Mouse (Mus musculus): ENCODE measurements around the gene 4931428F04Rik.
"Not testable (repeated sequence)": the region's sequence is repeated elsewhere in the genome, so short reads cannot be mapped to it uniquely, and the experiment has no call there.

4931428F04Rik gene

GRCm38 (mm10) chr8:105307670-105308069, 18.0 kb upstream of the 4931428F04Rik start:
- no peak for DNase-seq (ENCODE audit: low read depth, low spot score)

- DNase-seq (ENCODE audit: low read depth, low spot score), result peak; percentile 36
These were observed 16.6 kb upstream of the 4931428F04Rik start for GRCm38 (mm10) chr8:105306146-105306691.

GRCm38 (mm10) chr8:105305211-105306145, 15.8 kb upstream of the 4931428F04Rik start, which contains the start of gene Elmo3:
TSS of gene Elmo3 (plus strand) at chr8:105305601.
- DNase-seq (ENCODE audit: low read depth, low spot score), result peak; percentile 81

- DNase-seq (ENCODE audit: low read depth, low spot score), result no peak
These were observed 14.9 kb upstream of the 4931428F04Rik start for GRCm38 (mm10) chr8:105304325-105305210.

- no peak for DNase-seq (ENCODE audit: low read depth, low spot score)
These were observed 14.2 kb upstream of the 4931428F04Rik start for GRCm38 (mm10) chr8:105303874-105304273.

GRCm38 (mm10) chr8:105303396-105303795, 13.7 kb upstream of the 4931428F04Rik start:
- no peak for DNase-seq (ENCODE audit: low read depth, low spot score)

- DNase-seq (ENCODE audit: low read depth, low spot score), result no peak
These were observed 10.3 kb upstream of the 4931428F04Rik start for GRCm38 (mm10) chr8:105299962-105300361.

- DNase-seq (ENCODE audit: low read depth, low spot score), result no peak
These were observed 8.9 kb upstream of the 4931428F04Rik start for GRCm38 (mm10) chr8:105298351-105299252.

- peak; percentile 94 for DNase-seq (ENCODE audit: low read depth, low spot score)
These were observed 8.0 kb upstream of the 4931428F04Rik start, which contains the start of gene E2f4 for GRCm38 (mm10) chr8:105297511-105298192. TSS of gene E2f4 (plus strand) at chr8:105297663.

- DNase-seq (ENCODE audit: low read depth, low spot score), result no peak
These were observed 6.4 kb upstream of the 4931428F04Rik start, which contains the start of gene Exoc3l for GRCm38 (mm10) chr8:105295895-105296573. TSS of gene Exoc3l (minus strand) at chr8:105296101.

GRCm38 (mm10) chr8:105295256-105295655, 5.6 kb upstream of the 4931428F04Rik start:
- no peak for DNase-seq (ENCODE audit: low read depth, low spot score)

- DNase-seq (ENCODE audit: low read depth, low spot score), result no peak
These were observed 5.1 kb upstream of the 4931428F04Rik start for GRCm38 (mm10) chr8:105294776-105295175.

GRCm38 (mm10) chr8:105293405-105293804, 3.7 kb upstream of the 4931428F04Rik start:
- peak; percentile 46 for DNase-seq (ENCODE audit: low read depth, low spot score)

GRCm38 (mm10) chr8:105292471-105292870, 2.8 kb upstream of the 4931428F04Rik start:
- no peak for DNase-seq (ENCODE audit: low read depth, low spot score)

- not testable (repeated sequence) for DNase-seq (ENCODE audit: low read depth, low spot score)
These were observed 2.1 kb upstream of the 4931428F04Rik start for GRCm38 (mm10) chr8:105291802-105292201.

- DNase-seq (ENCODE audit: low read depth, low spot score), result not testable (repeated sequence)
These were observed 1.7 kb upstream of the 4931428F04Rik start for GRCm38 (mm10) chr8:105291364-105291763.

GRCm38 (mm10) chr8:105290554-105291314, 1.1 kb upstream of the 4931428F04Rik start:
- DNase-seq (ENCODE audit: low read depth, low spot score), result peak; percentile 94

GRCm38 (mm10) chr8:105288958-105289732, 519 bp downstream of the 4931428F04Rik start:
- DNase-seq (ENCODE audit: low read depth, low spot score), result peak; percentile 98

All from ZHBTc4 (cell line).